Mouse (Mus musculus): ENCODE measurements around the gene Prr5l.

- TF ChIP-seq CTCF (IDR thresholded peaks at IDR 0.05) (no peak), EP300 (IDR thresholded peaks at IDR 0.05) (no peak)
Observed at GRCm38 (mm10) chr2:101925591-101926188, 42.9 kb upstream of the Prr5l start.
